Mouse (Mus musculus) embryonic facial prominence, embryonic 11.5 days (tissue): ENCODE data around the gene Eaf1. TPM values are rescaled to one million over a fixed set of nuclear protein-coding genes. Genes with fewer than 3 reads are reported as not detected.

Experiments
- ATAC-seq: fragments of 200-750 bp; cut with Nextera tagmentation; replicated peaks from 2 replicates; pipeline ENCODE4 v1.8.0; 2017; ENCODE audit warnings: low read depth; ENCODE audit not compliant: insufficient number of reproducible peaks, low FRiP score, low TSS enrichment
- DNase-seq: peaks from one replicate; pipeline ENCODE4 v3.0.0-alpha.2; 2015; ENCODE audit warnings: low spot score
- H3K27ac ChIP-seq: fragments of 300-500 bp; sonication (generic); replicated peaks from 2 replicates; pipeline ENCODE4 v1.5.1; 2014; ENCODE audit warnings: mild to moderate bottlenecking, low read depth, low read length, control low read depth
- H3K27me3 ChIP-seq: fragments of 300-500 bp; sonication (generic); 2 replicates; pipeline ENCODE4 v1.6.1; 2014; ENCODE audit warnings: mild to moderate bottlenecking, low read length, moderate library complexity, mixed read lengths; ENCODE audit not compliant: control insufficient read depth, insufficient read depth
- H3K36me3 ChIP-seq: fragments of 300-500 bp; sonication (generic); replicated peaks from 2 replicates; pipeline ENCODE4 v1.6.1; 2014; ENCODE audit warnings: low read depth, mild to moderate bottlenecking, low read length, moderate library complexity, mixed read lengths; ENCODE audit not compliant: control insufficient read depth, insufficient read depth
- H3K4me1 ChIP-seq: fragments of 300-500 bp; sonication (generic); 2 replicates; pipeline ENCODE4 v1.6.1; 2014; ENCODE audit warnings: low read length, mixed read lengths; ENCODE audit not compliant: control insufficient read depth, insufficient read depth
- H3K4me2 ChIP-seq: fragments of 300-500 bp; sonication (generic); 2 replicates; pipeline ENCODE4 v1.6.1; 2014; ENCODE audit warnings: low read depth, mild to moderate bottlenecking, control low read depth, low read length, moderate library complexity
- H3K4me3 ChIP-seq: fragments of 300-500 bp; sonication (generic); 2 replicates; pipeline ENCODE4 v1.5.1; 2014; ENCODE audit warnings: low read depth, low read length, control low read depth
- H3K9ac ChIP-seq: fragments of 300-500 bp; sonication (generic); replicated peaks from 2 replicates; pipeline ENCODE4 v1.6.1; 2014; ENCODE audit warnings: mild to moderate bottlenecking, control low read depth, low read length
- H3K9me3 ChIP-seq: fragments of 300-500 bp; sonication (generic); replicated peaks from 2 replicates; pipeline ENCODE4 v1.6.1; 2016; ENCODE audit warnings: mild to moderate bottlenecking, low read length, inconsistent platforms, mixed read lengths; ENCODE audit not compliant: control insufficient read depth
- WGBS: fragments of 180-500 bp; shearing (Covaris S2); extraction: QIAGEN DNeasy Blood & Tissue Kit; methylation state at CpG from one replicate; pipeline ENCODE4 v1.1.7; 2014; 5-methylcytosine and 5-hydroxymethylcytosine counted together
- polyA plus RNA-seq: library from polyadenylated mRNA; unstranded; fragments of >200 nt; fragmentation: Nextera tagmentation; extraction: Ambion mirVana; gene quantifications from 2 replicates; pipeline ENCODE4 v1.2.1, GENCODE M21; 2014

Eaf1 gene
- polyA plus RNA-seq, 1 experiment from 2014 or later, result 26.7 TPM

DNA sequence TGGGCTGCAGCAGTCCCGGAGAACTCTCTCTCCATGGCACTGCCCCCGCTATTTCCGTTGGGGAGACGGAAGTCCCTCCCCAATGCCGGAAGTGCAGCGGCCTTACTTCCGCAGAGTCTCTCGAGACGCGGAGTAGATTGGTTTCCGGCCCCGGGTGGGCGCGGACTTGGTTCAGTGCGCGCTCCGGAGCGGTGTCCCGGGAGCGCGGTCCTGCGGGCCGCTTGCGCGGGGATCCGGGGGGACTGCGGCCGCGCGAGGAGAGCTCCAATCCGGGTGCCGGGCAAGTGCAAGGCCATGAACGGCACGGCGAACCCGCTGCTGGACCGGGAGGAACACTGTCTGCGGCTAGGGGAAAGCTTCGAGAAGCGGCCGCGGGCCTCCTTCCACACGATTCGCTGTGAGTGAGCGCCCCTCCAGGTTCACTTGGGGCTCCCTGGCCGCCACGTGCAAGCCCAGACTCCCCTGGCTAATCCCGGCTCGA, 816 bp downstream of the Eaf1 start, which contains the start of gene Mettl6:
Gene Mettl6 (minus strand): TSS at position 66 of the 481 bp plus-strand sequence.
- H3K27me3 ChIP-seq, result no peaks in the 10 kb centered on the region
- H3K27ac ChIP-seq, result peak within 1 kb of the TSS; percentile 85
- no peaks in the 10 kb centered on the region; the same call in 1 of the 2 replicates for H3K36me3 ChIP-seq
- ATAC-seq, result peak; percentile 93
- peak; percentile 95 for DNase-seq
- peak within 1 kb of the TSS; percentile 62 for H3K4me2 ChIP-seq
- peaks cover 4% of the 10 kb centered on the region for H3K4me1 ChIP-seq
- H3K9me3 ChIP-seq, result no peaks in the 10 kb centered on the region
- H3K9ac ChIP-seq, result peak within 1 kb of the TSS; percentile 93
- H3K4me3 ChIP-seq, result peak within 1 kb of the TSS; percentile 93
- under 1% methylated on average over 48 of the region's 49 CpGs for WGBS

DNA sequence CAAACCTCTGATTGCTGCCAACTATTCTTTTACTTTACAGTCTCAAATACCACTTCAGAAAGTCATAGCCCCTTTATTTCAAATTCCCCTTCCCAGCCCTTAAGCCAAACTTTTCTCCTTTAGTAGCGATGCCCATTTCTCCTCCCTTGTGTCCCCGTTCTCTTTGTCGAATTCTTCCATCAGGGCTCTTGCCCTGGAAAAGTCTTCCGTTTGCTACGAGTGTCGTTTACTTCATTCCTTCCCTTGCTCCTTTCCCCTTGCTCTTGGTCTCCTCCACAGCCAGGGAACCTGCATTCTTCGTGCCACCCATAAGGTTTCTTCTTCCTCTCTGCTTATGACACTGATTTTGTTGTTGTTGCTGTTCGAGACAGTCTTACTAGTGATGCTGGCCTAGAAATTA, 1.3 kb downstream of the Eaf1 start:
- DNase-seq (no peak), ATAC-seq (no peak)
- peak overlapping the region; percentile 93 for H3K9ac ChIP-seq
- H3K9me3 ChIP-seq, result no peaks in the 10 kb centered on the region
- H3K4me3 ChIP-seq, result peak overlapping the region; percentile 93
- H3K27ac ChIP-seq, result peak overlapping the region; percentile 85; the same call in 1 of the 2 replicates
- H3K4me1 ChIP-seq, result peaks cover 4% of the 10 kb centered on the region
- peak overlapping the region; percentile 62 for H3K4me2 ChIP-seq
- 5% methylated on average over 8 of the region's 8 CpGs for WGBS
- no peaks in the 10 kb centered on the region for H3K27me3 ChIP-seq
- H3K36me3 ChIP-seq, result no peaks in the 10 kb centered on the region; the same call in 1 of the 2 replicates

DNA sequence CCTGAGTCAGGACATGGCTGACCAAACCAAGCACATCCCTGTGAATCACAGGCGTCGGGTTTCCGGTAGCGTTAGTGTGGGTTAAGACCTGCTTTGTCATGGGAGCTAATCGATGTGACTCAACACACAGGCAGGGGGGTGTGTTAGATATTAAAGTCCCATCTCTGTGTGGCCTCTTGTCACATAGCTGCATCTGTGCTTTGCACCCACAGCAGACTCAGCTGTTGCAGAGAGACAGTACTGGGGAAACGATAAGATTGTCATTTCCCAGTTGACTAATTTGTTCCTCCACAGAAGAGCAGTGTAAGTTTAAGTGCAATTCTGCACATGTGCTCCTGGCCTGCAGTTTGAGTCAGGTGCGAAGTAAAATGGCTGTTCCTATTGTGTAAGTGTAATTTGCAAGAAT, 2.0 kb downstream of the Eaf1 start:
- Histone ChIP-seq H3K4me3 (peak overlapping the region; percentile 93), H3K9ac (peak overlapping the region; percentile 30; the same call in 1 of the 2 replicates), H3K4me1 (peaks cover 4% of the 10 kb centered on the region), H3K9me3 (no peaks in the 10 kb centered on the region), H3K36me3 (no peaks in the 10 kb centered on the region; the same call in 1 of the 2 replicates), H3K27ac (no peak overlapping the region), H3K4me2 (peak overlapping the region; percentile 62), H3K27me3 (no peaks in the 10 kb centered on the region)
- 54% methylated on average over 7 of the region's 7 CpGs for WGBS
- no peak for ATAC-seq
- DNase-seq, result peak; percentile 6

DNA sequence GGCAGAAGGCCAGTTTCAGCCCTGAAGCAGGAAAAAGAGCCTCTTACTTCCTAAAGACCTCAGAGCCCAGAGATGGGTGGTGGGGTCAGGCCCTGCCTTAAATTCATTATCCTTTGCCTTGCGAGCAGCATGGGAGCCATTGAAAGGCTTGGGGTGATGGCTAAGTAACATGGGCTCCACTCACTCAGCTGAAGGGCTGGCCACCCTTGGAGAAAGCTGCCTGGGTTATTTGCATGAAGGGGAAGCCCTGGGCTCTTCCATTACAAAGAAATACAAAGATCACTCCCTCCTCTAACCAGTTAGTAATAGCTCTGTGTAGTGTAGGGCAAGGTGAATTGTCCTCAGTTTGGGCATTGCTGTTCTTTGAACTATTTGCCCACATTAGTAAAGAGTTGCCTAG, 5.3 kb downstream of the Eaf1 start:
- Histone ChIP-seq H3K27me3 (no peaks in the 10 kb centered on the region), H3K4me2 (no peak overlapping the region), H3K36me3 (peaks cover 5% of the 10 kb centered on the region), H3K9me3 (no peaks in the 10 kb centered on the region), H3K4me1 (no peaks in the 10 kb centered on the region), H3K27ac (no peak overlapping the region), H3K9ac (no peak overlapping the region), H3K4me3 (no peak overlapping the region)
- ATAC-seq (no peak), DNase-seq (no peak)
- WGBS, result 83% methylated on average over 1 of the region's 1 CpGs

DNA sequence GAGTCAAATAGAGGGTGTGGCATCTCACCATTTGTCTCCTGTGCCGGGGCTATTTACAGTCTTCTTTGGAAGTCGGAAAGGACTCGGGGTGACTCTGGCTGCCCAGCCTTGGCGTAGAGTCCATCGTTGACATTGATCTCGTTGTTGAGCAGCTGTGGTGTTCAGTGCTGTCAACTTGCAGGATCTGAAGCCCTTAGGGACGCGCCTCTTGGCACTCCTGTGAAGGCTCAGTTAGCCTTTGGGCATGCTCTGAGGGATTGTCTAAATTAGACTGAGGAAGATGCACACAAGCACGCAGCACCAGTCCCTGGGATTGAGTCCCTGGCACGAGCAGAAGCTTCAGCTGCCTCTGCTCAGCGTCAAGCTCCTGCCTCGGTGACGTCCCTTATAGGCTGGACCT, 9.2 kb downstream of the Eaf1 start:
- Histone ChIP-seq H3K27ac (no peak overlapping the region), H3K9ac (no peak overlapping the region), H3K4me2 (no peak overlapping the region), H3K4me3 (no peak overlapping the region), H3K27me3 (no peaks in the 10 kb centered on the region), H3K9me3 (no peaks in the 10 kb centered on the region), H3K4me1 (no peaks in the 10 kb centered on the region), H3K36me3 (peaks cover 20% of the 10 kb centered on the region)
- DNase-seq (no peak), ATAC-seq (no peak)
- 89% methylated on average over 13 of the region's 13 CpGs for WGBS

DNA sequence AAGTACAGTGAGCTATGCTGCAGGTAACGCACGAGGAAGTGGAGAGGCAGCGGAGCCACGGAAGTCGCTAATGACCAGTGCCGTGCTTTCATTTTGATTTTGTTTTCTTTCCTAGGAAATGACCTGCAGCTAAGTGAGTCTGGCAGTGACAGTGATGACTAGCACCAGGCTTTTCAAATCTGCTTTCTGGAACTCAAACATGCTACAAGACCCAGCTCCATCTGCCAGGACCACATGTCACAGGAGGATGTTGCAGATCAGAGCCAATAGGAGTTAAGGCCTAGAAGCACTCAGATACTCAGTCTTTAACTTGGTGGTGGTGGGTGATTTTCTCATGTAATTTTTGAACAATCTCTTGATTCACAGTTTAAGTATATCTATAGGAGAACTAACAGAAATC, 12.3 kb downstream of the Eaf1 start:
- 94% methylated on average over 6 of the region's 6 CpGs for WGBS
- peaks cover 21% of the 10 kb centered on the region for H3K36me3 ChIP-seq
- H3K4me3 ChIP-seq, result no peak overlapping the region
- H3K4me1 ChIP-seq, result no peaks in the 10 kb centered on the region
- no peaks in the 10 kb centered on the region for H3K9me3 ChIP-seq
- DNase-seq, result no peak
- H3K4me2 ChIP-seq, result no peak overlapping the region
- H3K9ac ChIP-seq, result no peak overlapping the region
- no peaks in the 10 kb centered on the region for H3K27me3 ChIP-seq
- ATAC-seq, result no peak
- H3K27ac ChIP-seq, result no peak overlapping the region

DNA sequence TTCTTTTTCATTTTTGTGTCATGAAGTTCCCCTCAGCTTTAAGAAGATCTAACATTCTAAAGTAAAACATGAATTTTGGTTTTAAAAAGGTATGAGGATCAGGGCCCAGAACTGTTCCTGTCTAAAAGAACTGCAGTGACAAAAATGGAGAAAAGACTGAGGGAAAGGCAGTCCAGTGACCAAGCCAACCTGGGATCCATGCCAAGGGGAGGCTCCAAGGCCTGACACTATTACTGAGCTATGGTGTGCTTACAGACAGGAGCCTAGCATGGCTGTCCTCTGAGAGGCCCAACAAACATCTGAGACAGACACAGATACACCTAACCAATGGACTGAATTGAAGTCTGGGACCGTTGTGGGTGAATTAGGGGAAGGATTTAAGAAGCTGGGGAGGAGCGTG, 15.7 kb downstream of the Eaf1 start:
- DNase-seq (no peak), ATAC-seq (no peak)
- WGBS, result 97% methylated on average over 2 of the region's 2 CpGs
- no peak overlapping the region for H3K9ac ChIP-seq
- H3K36me3 ChIP-seq, result peaks cover 16% of the 10 kb centered on the region
- H3K4me3 ChIP-seq, result no peak overlapping the region
- no peaks in the 10 kb centered on the region for H3K27me3 ChIP-seq
- no peak overlapping the region for H3K27ac ChIP-seq
- no peaks in the 10 kb centered on the region for H3K9me3 ChIP-seq
- no peaks in the 10 kb centered on the region for H3K4me1 ChIP-seq
- H3K4me2 ChIP-seq, result no peak overlapping the region

DNA sequence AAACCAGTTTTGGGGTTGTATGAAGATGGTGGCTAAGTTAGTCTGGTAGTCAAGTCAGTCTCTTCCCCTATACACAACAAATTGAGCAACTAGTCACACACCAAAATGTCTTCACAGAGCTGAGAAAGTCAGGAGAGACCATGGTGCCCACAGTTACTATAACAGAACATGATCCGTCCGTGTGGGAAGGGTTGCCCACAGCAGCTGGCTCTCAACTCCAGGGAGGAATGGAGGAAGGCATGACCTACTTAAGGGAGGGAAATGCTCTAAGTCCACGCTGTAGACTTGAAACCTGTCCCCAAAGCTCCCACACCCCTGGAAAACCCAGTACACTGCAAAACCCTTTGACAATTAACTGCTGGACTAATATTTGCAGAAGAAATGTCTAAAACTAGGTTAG, 16.1 kb downstream of the Eaf1 start:
- no peaks in the 10 kb centered on the region for H3K9me3 ChIP-seq
- H3K4me2 ChIP-seq, result no peak overlapping the region
- no peaks in the 10 kb centered on the region for H3K27me3 ChIP-seq
- no peak overlapping the region for H3K4me3 ChIP-seq
- no peaks in the 10 kb centered on the region for H3K4me1 ChIP-seq
- DNase-seq (no peak), ATAC-seq (no peak)
- 93% methylated on average over 3 of the region's 3 CpGs for WGBS
- no peak overlapping the region for H3K9ac ChIP-seq
- no peak overlapping the region for H3K27ac ChIP-seq
- H3K36me3 ChIP-seq, result peaks cover 14% of the 10 kb centered on the region
